Mouse (Mus musculus): Measurements from ENCODE around the gene Gm17416.

Gene Gm17416

GRCm38 (mm10) chr2:152607746-152608145 lies 38.6 kb downstream of the Gm17416 start:
- DNase-seq = peak; percentile 15

GRCm38 (mm10) chr2:152608719-152609118 lies 39.6 kb downstream of the Gm17416 start:
- no peak for DNase-seq

GRCm38 (mm10) chr2:152612193-152612592 lies 43.1 kb downstream of the Gm17416 start:
- no peak for DNase-seq

GRCm38 (mm10) chr2:152615563-152615962 lies 46.4 kb downstream of the Gm17416 start:
- peak; percentile 84 for DNase-seq

GRCm38 (mm10) chr2:152616470-152616869 lies 47.3 kb downstream of the Gm17416 start:
- DNase-seq = no peak

- DNase-seq = no peak
Measured at GRCm38 (mm10) chr2:152617374-152617773, 48.2 kb downstream of the Gm17416 start.

Data from kidney, postnatal 14 days (tissue).